Mouse (Mus musculus) left cerebral cortex, postnatal 4 days (tissue): Measurements from ENCODE around the gene Slc44a2. TPM values are rescaled to one million over a fixed set of nuclear protein-coding genes. Genes with fewer than 3 reads are reported as not detected.

Experiments used
- DNase-seq: peaks from one replicate; pipeline ENCODE4 v3.0.0-alpha.2; 2022
- intact Hi-C: fragments of 180-260 bp; cut with DNase I; formaldehyde crosslinking; loops from one replicate; pipeline ENCODE4 v1.15.1; 2025
- total RNA-seq, 2 experiments: library from RNA; stranded (reverse); gene quantifications; 2 replicates each; pipeline ENCODE4 v1.2.3; 2021

Slc44a2 gene
- total RNA-seq, 2 experiments from 2014 or later = 69.9 to 71.5 TPM

DNA sequence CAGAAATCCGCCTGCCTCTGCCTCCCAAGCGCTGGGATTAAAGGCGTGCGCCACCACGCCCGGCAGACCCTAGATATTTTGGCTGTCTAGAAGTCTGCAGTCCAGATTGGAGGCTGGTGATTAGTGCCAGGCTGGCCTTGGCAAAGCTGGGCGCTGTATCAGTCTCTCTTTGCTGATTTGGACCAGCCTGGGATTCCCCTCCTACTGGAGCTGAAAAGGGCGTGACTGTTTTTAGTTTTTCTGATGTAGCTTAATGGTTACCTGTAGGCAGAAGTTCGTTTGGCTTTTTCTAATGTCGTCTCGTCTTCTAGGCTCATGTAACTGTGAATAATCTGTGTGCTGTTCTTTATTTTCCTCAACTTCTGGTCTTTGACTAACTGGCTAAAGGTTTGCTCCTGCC, 48.6 kb downstream of the Slc44a2 start:
- intact Hi-C loops = no loop called here
- peak; percentile 11 for DNase-seq

DNA sequence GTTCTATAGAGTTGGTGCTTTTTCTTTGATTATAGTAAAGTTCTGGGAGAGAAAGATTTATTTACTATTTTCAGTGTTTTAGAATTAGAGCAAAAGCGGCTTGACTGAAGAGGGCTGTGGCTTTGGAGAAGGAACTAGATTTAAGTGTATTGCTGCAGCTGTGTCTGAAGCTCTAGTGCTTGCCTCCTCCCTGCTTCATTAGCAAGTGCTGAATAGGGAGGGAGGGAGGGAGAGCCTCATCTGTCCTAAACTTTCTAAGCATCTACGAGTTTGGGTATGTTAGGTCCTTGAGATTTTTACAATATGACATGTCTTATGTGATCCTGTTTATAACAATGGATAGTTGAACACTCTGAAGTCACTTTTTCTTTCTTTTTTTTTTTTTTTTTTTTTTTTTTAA, 50.4 kb downstream of the Slc44a2 start:
- no peak for DNase-seq
- intact Hi-C loops = no loop called here

- intact Hi-C loops = no loop called here
- no peak for DNase-seq
These were observed 52.0 kb downstream of the Slc44a2 start for GRCm38 (mm10) chr9:21372508-21372907.

DNA sequence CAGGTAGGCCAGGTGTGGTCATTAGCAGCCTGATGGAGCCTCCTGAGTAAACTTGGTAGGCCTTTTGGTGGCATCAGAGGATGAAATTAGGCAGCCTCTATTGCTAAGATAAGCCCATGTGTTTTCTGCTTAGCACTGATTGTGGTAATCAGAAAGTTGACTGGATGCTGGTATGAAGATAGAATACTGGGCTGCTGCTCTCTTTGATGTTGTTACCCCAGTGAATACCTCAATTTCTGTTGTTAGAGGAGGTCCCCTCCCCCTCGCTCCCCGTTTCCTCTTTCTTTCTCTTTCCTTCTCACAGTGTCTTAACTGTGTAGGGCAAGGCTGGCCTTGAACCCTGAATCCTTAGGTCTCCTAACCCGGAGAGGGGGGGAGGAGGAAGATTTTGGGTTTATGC, 58.7 kb downstream of the Slc44a2 start:
- DNase-seq = no peak
- intact Hi-C loops = no loop called here

DNA sequence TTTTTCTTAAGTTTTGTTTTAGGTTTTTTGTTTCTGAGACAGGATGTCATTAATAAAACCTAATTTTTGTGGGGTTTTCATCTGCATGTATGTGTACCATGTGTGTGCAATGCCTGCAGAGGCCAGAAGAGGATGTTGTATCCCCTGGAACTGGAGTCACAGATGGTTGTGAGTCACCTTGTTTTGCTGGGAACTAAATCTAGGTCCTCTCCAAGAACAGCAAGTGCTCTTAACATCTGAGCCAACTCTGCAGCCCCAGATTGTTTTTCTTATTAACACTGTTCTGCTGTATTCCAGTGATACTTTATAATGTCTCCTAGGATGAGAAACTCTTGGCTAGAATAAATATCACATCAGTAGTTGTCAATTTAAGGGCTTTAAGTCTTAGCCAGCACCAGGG, 60.4 kb downstream of the Slc44a2 start:
- no peak for DNase-seq
- intact Hi-C loops = no loop called here

DNA sequence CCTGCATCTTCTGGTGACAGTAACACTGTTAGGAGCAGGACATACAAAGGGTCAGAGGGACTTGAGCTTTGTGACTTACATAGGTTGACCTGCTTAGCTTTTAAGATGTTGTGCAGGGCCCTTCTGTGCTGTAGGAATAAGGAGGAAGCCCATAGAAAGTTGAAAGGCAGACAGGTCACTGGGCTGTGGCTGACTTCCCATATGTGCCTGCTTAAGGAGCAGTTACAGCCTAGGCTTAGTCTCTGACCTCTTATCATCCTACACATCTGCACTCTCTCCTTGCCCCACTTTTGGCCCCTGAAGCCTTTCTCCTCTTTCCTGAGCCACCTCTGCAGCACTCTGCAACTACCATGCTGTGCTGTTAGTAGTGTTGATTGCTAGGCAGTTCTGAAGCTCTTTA, 63.5 kb downstream of the Slc44a2 start:
- DNase-seq = no peak
- intact Hi-C loops = no loop called here

GRCm38 (mm10) chr9:21392646-21393175, 72.2 kb downstream of the Slc44a2 start:
- intact Hi-C loops = no loop called here
- DNase-seq = no peak

- DNase-seq = no peak
- intact Hi-C loops = no loop called here
These were observed 75.2 kb downstream of the Slc44a2 start for GRCm38 (mm10) chr9:21395692-21396091.

DNA sequence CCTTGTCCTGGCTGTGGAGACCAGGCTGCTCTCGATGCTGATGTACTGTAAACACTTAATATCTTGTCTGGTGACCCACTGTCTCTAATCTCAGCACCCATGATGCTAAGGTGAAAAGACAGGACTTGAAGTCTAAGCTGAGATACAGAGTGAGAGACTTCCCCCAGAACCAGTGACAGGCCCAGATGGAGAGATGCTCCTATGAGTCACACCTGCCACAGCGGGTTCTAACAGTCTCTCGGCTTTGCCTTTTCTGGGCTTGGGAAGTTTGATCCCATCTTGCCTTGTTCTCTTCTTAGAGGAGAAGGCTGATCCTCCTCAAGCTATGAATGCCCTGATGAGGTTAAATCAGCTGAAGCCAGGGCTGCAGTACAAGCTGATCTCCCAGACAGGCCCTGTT, 76.7 kb downstream of the Slc44a2 start:
- intact Hi-C loops = no loop called here
- no peak for DNase-seq

DNA sequence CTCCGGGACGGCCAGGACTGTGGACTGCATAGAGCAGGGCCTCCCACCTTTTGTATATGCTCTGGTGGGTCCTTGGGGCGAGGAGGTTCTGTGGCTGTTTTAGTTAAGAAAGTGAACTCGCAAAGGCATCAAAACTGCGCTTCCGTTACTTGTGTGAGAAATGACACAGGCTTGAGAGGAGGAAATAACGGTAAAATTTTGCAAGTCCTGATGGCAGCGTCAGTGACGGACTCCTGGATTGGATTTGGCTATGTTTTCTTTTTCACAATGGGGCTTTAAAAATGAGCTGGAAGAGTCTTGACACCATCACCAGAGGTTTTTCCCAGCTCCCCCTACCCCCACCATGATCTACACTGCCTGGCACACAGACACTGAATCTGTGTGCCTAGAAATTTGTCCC, 80.5 kb downstream of the Slc44a2 start:
- DNase-seq = no peak
- intact Hi-C loops = no loop called here

DNA sequence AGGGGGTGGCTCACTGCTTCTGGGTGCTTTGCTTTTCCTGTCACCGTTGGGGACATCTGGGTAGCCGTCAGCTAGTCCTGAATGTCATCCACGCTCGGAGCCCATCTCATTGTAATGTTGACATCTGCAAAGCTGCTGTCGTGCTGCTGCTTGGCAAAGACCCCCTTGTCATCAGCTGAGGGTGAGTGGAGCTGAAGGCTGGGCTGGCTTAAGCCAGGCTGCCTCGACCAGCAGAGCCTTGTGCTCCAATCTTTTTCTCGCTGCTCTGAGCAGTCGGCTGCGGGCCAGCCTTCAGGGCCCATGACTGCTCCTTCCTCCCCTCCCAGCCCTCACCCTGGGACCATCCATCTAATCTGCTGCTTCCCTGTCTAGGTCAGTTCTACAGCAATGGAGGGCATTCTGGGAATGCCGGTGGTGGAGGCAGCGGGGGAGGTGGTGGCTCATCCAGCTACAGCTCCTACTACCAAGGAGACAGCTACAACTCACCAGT, 82.3 kb downstream of the Slc44a2 start:
- intact Hi-C loops = no loop called here

GRCm38 (mm10) chr9:21403745-21404144, 83.2 kb downstream of the Slc44a2 start:
- intact Hi-C loops = no loop called here
- no peak for DNase-seq

More for the DNA sequence above, 82.3 kb downstream of the Slc44a2 start:
- no peak for DNase-seq

Other genes with a start within 250 kb of the Slc44a2 start
- 1 to 10 TPM; 1.9 TPM for gene Gm49373, start 247.6 kb upstream of the Slc44a2 start, total RNA-seq
- gene Fdx1l, start 247.1 kb upstream of the Slc44a2 start, total RNA-seq = 10 to 100 TPM; 36.6 to 38.2 TPM
- 1 to 10 TPM; 3.3 to 4.1 TPM for gene Gm38431, start 228.7 kb upstream of the Slc44a2 start, total RNA-seq
- gene Raver1, start 228.7 kb upstream of the Slc44a2 start, total RNA-seq = 10 to 100 TPM; 36.8 to 37.9 TPM
- gene Tyk2, start 189.5 kb upstream of the Slc44a2 start, total RNA-seq = 10 to 100 TPM; 16.1 to 16.7 TPM
- gene Cdc37, start 170.7 kb upstream of the Slc44a2 start, total RNA-seq = 100 to 1,000 TPM; 125 TPM
- gene Pde4a, start 155.0 kb upstream of the Slc44a2 start, total RNA-seq = 10 to 100 TPM; 44.4 to 47.3 TPM
- 10 to 100 TPM; 49.0 to 50.8 TPM for gene Keap1, start 81.3 kb upstream of the Slc44a2 start, total RNA-seq
- 1 to 10 TPM; 2.5 to 2.8 TPM for gene S1pr5, start 72.3 kb upstream of the Slc44a2 start, total RNA-seq
- gene Atg4d, start 55.4 kb upstream of the Slc44a2 start, total RNA-seq = 10 to 100 TPM; 26.3 to 31.0 TPM
- 10 to 100 TPM; 46.7 to 49.2 TPM for gene Kri1, start 32.7 kb upstream of the Slc44a2 start, total RNA-seq
- 10 to 100 TPM; 58.3 to 63.6 TPM for gene Cdkn2d, start 29.3 kb upstream of the Slc44a2 start, total RNA-seq
- gene Ap1m2, start 8.4 kb upstream of the Slc44a2 start, total RNA-seq = 1 to 10 TPM; 1.3 to 3.7 TPM
- 100 to 1,000 TPM; 170 to 172 TPM for gene Ilf3, start 47.2 kb downstream of the Slc44a2 start, total RNA-seq
- 10 to 100 TPM; 38.2 to 41.0 TPM for gene Qtrt1, start 91.1 kb downstream of the Slc44a2 start, total RNA-seq
- gene Dnm2, start 104.2 kb downstream of the Slc44a2 start, total RNA-seq = 10 to 100 TPM; 87.1 to 92.7 TPM
- 10 to 100 TPM; 18.6 to 19.1 TPM for gene Tmed1, start 189.6 kb downstream of the Slc44a2 start, total RNA-seq
- under 1 TPM; 0.44 to 0.64 TPM for gene AB124611, start 205.5 kb downstream of the Slc44a2 start, total RNA-seq
- gene Carm1, start 226.2 kb downstream of the Slc44a2 start, total RNA-seq = 100 to 1,000 TPM; 108 to 124 TPM